Mouse (Mus musculus): Measurements from ENCODE around the gene Rab25. TPM values are rescaled to one million over a fixed set of nuclear protein-coding genes. Genes with fewer than 3 reads are reported as not detected.

Rab25 gene
- total and polyA plus RNA-seq, 3 experiments: 0.96 to 1.9 TPM; not detected in 1

- TF ChIP-seq TBP (IDR thresholded peaks at IDR 0.05; ENCODE audit: low read depth, low read length): peak; percentile 62
- TF ChIP-seq ZMIZ1 (IDR thresholded peaks at IDR 0.05; ENCODE audit: low read depth, low read length): no peak
- peak; percentile 55 to 80 for TF ChIP-seq EP300 (IDR thresholded peaks at IDR 0.05; ENCODE audit: low read depth in 1 of 2, low read length in 2 of 2)
These were observed 46.6 kb downstream of the Rab25 start (continued) for GRCm38 (mm10) chr3:88501366-88502030.

GRCm38 (mm10) chr3:88500655-88501365 is 47.3 kb downstream of the Rab25 start:
- TF ChIP-seq SIN3A (IDR thresholded peaks at IDR 0.05; ENCODE audit: low read length) (0 out of 2 replicates have a peak, but pooled peaks have one; percentile 8), ZNF384 (IDR thresholded peaks at IDR 0.05; ENCODE audit: low read depth, low read length) (no peak)
- H3K4me3 ChIP-seq (ENCODE audit: control insufficient read depth in 1 of 2, insufficient read depth in 1 of 2, low read depth in 2 of 2, low read length in 2 of 2): peak overlapping the region; percentile 82 to 88
- peaks cover 42% of the 10 kb centered on the region for H3K79me2 ChIP-seq (ENCODE audit: control insufficient read depth, insufficient read depth, low read length, poor library complexity)
- H3K4me1 ChIP-seq (ENCODE audit: control insufficient read depth in 1 of 2, insufficient read depth in 2 of 2, low read length in 2 of 2): peaks cover 19 to 47% of the 10 kb centered on the region in 2 experiments
- H3K9me3 ChIP-seq (replicated peaks; ENCODE audit: insufficient read depth, low read length): no peaks in the 10 kb centered on the region
- no peak for DNase-seq (ENCODE audit: low read depth, low spot score)
- H3K27me3 ChIP-seq (ENCODE audit: control insufficient read depth in 1 of 2, insufficient read depth in 2 of 2, low read length in 2 of 2): no peaks in the 10 kb centered on the region
- peaks cover 2 to 44% of the 10 kb centered on the region in 2 experiments; a peak in 3 of 4 replicates for H3K36me3 ChIP-seq (ENCODE audit: control insufficient read depth in 1 of 2, insufficient read depth in 2 of 2, low read length in 2 of 2)
- H3K27ac ChIP-seq (ENCODE audit: control insufficient read depth, low read depth, low read length): peak overlapping the region; percentile 95
- peak overlapping the region; percentile 76 for H3K9ac ChIP-seq (ENCODE audit: control insufficient read depth, low read depth, low read length, poor library complexity, severe bottlenecking)

- Histone ChIP-seq H3K27ac (ENCODE audit: control insufficient read depth, low read depth, low read length) (peak overlapping the region; percentile 95), H3K4me3 (ENCODE audit: control insufficient read depth in 1 of 2, insufficient read depth in 1 of 2, low read depth in 2 of 2, low read length in 2 of 2) (no peak overlapping the region), H3K79me2 (ENCODE audit: control insufficient read depth, insufficient read depth, low read length, poor library complexity) (peaks cover 44% of the 10 kb centered on the region), H3K9me3 (replicated peaks; ENCODE audit: insufficient read depth, low read length) (no peaks in the 10 kb centered on the region), H3K4me1 (ENCODE audit: control insufficient read depth in 1 of 2, insufficient read depth in 2 of 2, low read length in 2 of 2) (peaks cover 23 to 47% of the 10 kb centered on the region in 2 experiments), H3K27me3 (ENCODE audit: control insufficient read depth in 1 of 2, insufficient read depth in 2 of 2, low read length in 2 of 2) (no peaks in the 10 kb centered on the region), H3K9ac (ENCODE audit: control insufficient read depth, low read depth, low read length, poor library complexity, severe bottlenecking) (peak overlapping the region; percentile 76), H3K36me3 (ENCODE audit: control insufficient read depth in 1 of 2, insufficient read depth in 2 of 2, low read length in 2 of 2) (peaks cover 2 to 48% of the 10 kb centered on the region in 2 experiments; a peak in 3 of 4 replicates)
- DNase-seq (ENCODE audit: low read depth, low spot score): peak; percentile 87
- TF ChIP-seq KAT2A (conservative IDR thresholded peaks at IDR 0.05; ENCODE audit: low read depth, low read length): no peak
- no peak for TF ChIP-seq NELFE (IDR thresholded peaks at IDR 0.05; ENCODE audit: low read depth, low read length)
- TF ChIP-seq ZMIZ1 (IDR thresholded peaks at IDR 0.05; ENCODE audit: low read depth, low read length): no peak
- TF ChIP-seq MYC (IDR thresholded peaks at IDR 0.05; ENCODE audit: low read depth, low read length): no peak
- peak; percentile 58 for TF ChIP-seq GATA1 (IDR thresholded peaks at IDR 0.05; ENCODE audit: low read depth, low read length)
- no peak for TF ChIP-seq UBTF (IDR thresholded peaks at IDR 0.05; ENCODE audit: borderline replicate concordance, insufficient read depth, low read depth, low read length)
- TF ChIP-seq CHD2 (IDR thresholded peaks at IDR 0.05; ENCODE audit: low read length): no peak
- TF ChIP-seq ETS1 (IDR thresholded peaks at IDR 0.05; ENCODE audit: low read depth, low read length): peak; percentile 74
- no peak for TF ChIP-seq SMC3 (IDR thresholded peaks at IDR 0.05; ENCODE audit: low read depth, low read length)
- no peak for TF ChIP-seq MYB (IDR thresholded peaks at IDR 0.05; ENCODE audit: low read depth, low read length)
- TF ChIP-seq ELF1 (IDR thresholded peaks at IDR 0.05; ENCODE audit: low read depth, low read length): no peak
- TF ChIP-seq POLR2A (IDR thresholded peaks at IDR 0.05; ENCODE audit: control insufficient read depth in 1 of 2, insufficient read depth in 1 of 2, low read depth in 1 of 2, low read length in 2 of 2, poor library complexity in 1 of 2): peak in 1 of 2 experiments; percentile 40; a peak in 1 of 4 replicates
- TF ChIP-seq ZNF384 (IDR thresholded peaks at IDR 0.05; ENCODE audit: low read depth, low read length): no peak
- no peak for TF ChIP-seq USF2 (IDR thresholded peaks at IDR 0.05; ENCODE audit: borderline replicate concordance in 1 of 2, insufficient read depth in 1 of 2, low read depth in 1 of 2, low read length in 2 of 2)
- peak in 2 of 3 experiments; percentile 19 to 30; a peak in 3 of 6 replicates for TF ChIP-seq CTCF (IDR thresholded peaks at IDR 0.05 in 2 of 3, conservative IDR thresholded peaks at IDR 0.05 in 1 of 3; ENCODE audit: control insufficient read depth in 1 of 3, insufficient read depth in 1 of 3, low read depth in 2 of 3, low read length in 3 of 3, poor library complexity in 1 of 3, severe bottlenecking in 1 of 3)
- no peak for TF ChIP-seq POLR2AphosphoS5 (IDR thresholded peaks at IDR 0.05; ENCODE audit: borderline replicate concordance, low read depth, low read length)
- TF ChIP-seq RAD21 (IDR thresholded peaks at IDR 0.05; ENCODE audit: low read depth, low read length): no peak
- TF ChIP-seq USF1 (IDR thresholded peaks at IDR 0.05; ENCODE audit: low read depth, low read length): no peak
- no peak for TF ChIP-seq MEF2A (IDR thresholded peaks at IDR 0.05; ENCODE audit: extremely low read depth, insufficient replicate concordance, low read depth, low read length, poor library complexity, severe bottlenecking)
- no peak for TF ChIP-seq HCFC1 (IDR thresholded peaks at IDR 0.05; ENCODE audit: low read depth, low read length)
- no peak for TF ChIP-seq NRF1 (IDR thresholded peaks at IDR 0.05; ENCODE audit: insufficient read depth, low read depth, low read length, poor library complexity, severe bottlenecking)
- TF ChIP-seq SIN3A (IDR thresholded peaks at IDR 0.05; ENCODE audit: low read length): peak; percentile 37; the same call in 1 of the 2 replicates
- no peak for TF ChIP-seq MXI1 (IDR thresholded peaks at IDR 0.05; ENCODE audit: low read depth, low read length)
- no peak for TF ChIP-seq ZKSCAN1 (IDR thresholded peaks at IDR 0.05; ENCODE audit: low read depth, low read length)
These were observed 48.0 kb downstream of the Rab25 start for GRCm38 (mm10) chr3:88500087-88500486.
